Mouse (Mus musculus) ovary, postnatal 10 days (tissue): ENCODE measurements around the gene Cyld.
A peak's percentile ranks its signal among the peaks of the same experiment; 100 is the strongest.
"Not testable (repeated sequence)": the region's sequence is repeated elsewhere in the genome, so short reads cannot be mapped to it uniquely, and the experiment has no call there.

Source experiments
- DNase-seq: peaks from one replicate; pipeline ENCODE4 v3.0.0; 2022; ENCODE audit warnings: low spot score

Cyld gene

DNA sequence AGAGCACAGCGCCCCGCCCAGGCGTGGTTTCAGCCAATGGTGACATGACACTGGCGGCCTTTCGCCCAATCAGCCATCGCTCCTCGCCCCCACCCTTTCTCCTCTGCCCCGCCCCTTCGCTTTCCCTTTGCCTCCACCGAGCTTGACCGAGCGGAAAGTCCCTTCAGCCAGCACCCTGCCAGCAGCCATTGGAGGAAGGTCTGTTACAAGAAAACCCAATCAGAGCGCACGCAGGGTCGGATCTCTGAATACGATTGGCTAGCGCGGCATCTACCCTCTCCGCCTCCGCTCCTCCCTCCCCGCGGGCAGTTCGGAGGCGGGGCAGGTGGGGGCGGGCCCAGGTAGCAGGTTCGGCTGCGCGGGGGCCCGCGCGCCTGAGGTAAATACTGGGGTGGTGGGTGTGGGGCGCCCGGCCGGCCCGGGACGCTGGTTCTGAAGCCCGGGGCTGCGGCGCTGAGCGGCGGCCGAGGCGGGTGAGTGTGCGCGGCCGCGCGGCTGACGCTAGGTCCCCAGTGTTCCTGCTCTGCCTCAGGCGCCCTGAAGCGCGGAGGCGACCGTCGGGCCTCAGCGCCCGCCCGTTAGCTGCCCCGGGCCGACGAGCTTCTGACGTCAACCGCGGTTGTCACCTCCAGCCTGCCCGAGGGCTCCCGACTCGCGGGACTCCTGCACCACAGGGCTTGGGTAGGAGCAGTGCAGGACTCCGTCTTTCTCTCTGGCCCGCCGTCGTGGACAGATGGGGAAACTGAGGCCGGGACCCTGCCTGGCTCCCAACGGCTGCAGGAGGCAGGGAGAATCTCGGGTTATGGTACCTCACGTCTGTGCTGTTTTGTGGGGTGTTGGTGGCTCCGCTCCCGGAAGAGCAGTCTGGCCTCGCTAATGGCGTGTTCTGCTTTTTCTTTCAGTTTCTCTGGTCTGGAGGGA, at the start of gene Cyld:
Gene Cyld, plus strand, starts transcription at position 308 of the 921 bp plus-strand sequence.
- DNase-seq = peak; percentile 82

DNA sequence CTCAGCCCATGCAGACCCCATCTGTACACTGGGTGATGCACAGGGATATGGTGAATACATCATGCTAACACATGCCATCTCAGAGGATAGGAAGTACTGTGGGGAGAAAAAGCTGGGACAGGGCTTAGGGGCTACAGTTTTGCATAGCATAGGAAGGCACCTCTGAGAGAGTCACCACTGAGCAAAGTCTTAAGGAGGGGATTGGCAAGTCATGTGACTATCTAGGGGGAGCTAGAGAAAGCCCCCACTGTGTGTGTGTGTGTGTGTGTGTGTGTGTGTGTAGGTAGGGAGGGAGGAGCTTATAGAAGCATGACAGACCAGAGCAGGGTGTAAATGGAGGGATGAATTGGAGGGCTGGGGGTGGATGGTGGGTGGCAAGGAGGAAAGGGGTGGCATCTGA, 48.5 kb upstream of the Cyld start:
- no peak for DNase-seq

DNA sequence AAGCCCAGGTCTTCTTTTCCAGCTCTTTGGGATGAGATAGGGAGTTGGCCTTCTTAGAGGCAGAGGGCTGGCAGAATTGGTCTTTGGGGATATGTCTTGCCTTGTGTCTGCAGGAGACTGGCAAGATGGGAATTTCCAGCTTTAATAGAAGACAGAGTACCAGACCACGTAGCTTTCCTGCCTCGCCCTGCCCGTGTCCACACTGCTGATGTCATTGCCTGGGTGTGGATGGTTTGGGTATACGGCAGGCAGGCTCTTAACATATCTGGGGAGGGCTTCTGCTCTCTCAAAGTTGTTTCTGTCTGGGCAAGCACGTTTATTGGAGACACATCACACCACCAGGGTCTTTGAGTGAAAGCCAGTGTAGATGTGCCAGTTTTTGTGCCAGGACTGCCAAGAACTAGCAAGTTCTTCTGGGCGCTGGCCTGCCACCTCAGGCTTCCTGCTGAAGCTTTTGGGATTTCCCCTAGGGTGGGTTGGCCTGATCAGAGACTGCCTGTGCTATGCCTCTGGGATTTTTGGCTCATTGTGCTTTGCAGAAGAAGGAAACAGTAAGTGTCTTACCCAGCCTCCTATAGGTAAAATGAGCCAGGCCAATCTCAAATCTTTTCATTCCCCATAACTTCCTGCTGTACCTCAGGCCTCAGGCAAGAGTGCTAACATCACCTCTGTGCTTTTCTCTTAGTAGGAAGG, 46.7 kb upstream of the Cyld start:
- DNase-seq = no peak

DNA sequence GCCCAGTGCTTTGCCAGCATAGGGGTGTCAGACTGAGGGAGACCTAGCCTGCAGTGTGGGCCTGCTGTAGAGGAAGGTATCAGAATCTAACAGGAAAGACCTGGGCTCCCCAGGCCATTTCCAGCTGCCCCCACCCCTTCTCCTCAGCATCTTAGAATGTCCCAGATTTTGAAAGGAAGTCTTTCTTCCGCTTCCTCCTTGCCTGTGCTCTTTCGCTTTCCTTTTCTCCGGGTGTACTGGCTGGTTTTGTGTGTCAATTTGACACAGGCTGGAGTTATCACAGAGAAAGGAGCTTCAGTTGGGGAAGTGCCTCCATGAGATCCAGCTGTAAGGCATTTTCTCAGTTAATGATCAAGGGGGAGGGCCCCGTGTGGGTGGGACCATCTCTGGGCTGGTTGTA, 45.7 kb upstream of the Cyld start:
- not testable (repeated sequence) for DNase-seq

DNA sequence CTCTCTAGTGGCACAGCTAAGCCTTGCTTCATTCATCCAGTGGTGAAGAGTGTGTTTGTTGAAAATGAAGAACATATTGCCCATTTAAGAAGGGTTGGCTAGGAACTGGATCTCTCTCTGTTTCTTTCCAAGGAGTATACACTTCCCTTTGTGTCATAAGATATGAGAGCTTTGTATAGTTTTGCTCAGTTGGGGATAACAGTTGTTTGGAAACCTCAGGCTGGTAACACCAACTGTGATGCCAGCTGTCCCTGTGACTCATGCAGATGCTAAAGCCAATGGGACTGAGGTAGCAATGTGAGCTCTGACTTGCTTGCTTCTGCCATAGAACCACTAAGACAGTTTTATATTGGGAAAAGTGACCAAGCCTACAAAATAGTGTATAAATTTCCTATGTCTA, 41.5 kb upstream of the Cyld start:
- DNase-seq = no peak

DNA sequence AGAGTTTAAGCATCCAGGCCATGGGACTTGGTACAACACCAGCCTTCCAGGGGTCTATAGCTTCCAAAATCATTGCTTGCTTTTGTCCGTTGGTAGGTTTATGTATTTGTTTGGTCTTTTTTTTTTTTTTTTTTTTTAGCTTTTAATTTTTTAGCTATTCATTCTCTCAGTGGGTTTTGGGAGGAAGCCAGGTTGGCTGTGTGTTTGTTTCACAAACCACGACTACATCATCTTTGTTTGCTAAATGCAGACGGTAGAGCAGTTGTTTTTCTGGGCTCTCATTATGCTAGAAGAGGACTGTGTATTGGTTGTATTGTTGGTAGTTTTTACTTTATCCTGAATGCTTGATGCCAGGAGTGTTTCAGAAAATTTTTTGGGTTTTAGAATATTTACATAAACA, 37.0 kb upstream of the Cyld start:
- DNase-seq = no peak

DNA sequence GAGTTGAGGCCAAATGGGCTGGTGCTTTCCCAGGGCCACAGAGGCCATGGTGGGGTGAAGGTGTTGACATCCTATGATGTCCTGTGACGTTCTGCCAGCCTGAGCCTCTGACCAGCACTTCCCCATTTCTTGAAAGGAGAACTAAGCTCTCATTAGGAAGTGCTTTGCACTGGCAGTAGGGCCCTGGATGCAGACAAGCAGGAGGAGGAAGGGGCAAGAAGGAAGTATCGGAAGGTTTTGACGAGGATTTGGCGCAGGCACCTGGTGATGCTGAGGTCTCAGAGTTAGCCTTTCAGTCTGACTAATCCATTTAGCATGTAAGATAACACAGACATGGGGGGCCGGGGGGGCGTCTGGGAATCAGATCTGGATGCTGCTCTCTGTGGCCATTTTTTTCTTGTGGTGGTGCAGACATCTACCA, 34.4 kb upstream of the Cyld start:
- DNase-seq = no peak

DNA sequence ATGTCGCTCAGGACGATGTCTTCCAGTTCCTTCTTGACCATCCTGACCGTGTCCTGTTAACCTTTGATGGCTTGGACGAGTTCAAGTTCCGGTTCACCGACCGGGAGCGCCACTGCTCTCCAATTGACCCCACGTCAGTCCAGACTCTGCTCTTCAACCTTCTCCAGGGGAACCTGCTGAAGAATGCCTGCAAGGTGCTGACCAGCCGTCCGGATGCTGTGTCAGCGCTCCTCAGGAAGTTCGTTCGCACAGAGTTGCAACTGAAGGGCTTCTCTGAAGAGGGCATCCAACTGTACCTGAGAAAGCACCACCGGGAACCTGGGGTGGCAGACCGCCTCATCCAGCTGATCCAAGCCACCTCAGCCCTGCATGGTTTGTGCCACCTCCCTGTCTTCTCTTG, 32.7 kb upstream of the Cyld start:
- DNase-seq = no peak

DNA sequence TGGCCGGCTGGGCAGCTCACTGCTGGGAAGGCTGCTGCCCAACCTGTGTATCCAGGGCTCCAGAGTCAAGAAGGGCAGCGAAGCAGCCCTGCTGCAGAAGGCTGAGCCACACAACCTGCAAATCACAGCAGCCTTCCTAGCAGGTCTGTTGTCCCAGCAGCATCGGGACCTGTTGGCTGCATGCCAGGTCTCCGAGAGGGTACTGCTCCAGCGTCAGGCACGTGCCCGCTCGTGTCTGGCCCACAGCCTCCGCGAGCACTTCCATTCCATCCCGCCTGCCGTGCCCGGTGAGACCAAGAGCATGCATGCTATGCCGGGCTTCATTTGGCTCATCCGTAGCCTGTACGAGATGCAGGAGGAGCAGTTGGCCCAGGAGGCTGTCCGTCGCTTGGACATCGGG, 31.9 kb upstream of the Cyld start:
- DNase-seq = no peak

DNA sequence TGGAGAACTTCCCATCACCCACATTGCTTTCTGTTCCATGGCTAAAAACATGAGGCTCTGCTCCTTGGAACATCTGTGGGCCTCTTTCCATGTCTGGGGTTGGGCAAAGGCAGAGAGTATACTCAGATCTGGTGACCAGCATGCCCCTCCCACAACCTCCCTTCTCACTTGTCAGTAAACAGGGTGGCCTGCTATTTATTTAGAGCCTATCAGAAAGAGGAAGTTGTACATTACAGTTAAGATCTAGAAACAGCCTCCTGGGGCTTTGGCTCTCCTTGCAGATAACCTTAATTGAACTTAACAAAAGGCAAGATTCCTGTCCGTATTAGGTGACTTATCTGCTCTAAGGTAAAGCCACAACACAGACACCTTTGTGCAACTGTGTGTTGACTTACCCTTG, 30.4 kb upstream of the Cyld start:
- DNase-seq = no peak

DNA sequence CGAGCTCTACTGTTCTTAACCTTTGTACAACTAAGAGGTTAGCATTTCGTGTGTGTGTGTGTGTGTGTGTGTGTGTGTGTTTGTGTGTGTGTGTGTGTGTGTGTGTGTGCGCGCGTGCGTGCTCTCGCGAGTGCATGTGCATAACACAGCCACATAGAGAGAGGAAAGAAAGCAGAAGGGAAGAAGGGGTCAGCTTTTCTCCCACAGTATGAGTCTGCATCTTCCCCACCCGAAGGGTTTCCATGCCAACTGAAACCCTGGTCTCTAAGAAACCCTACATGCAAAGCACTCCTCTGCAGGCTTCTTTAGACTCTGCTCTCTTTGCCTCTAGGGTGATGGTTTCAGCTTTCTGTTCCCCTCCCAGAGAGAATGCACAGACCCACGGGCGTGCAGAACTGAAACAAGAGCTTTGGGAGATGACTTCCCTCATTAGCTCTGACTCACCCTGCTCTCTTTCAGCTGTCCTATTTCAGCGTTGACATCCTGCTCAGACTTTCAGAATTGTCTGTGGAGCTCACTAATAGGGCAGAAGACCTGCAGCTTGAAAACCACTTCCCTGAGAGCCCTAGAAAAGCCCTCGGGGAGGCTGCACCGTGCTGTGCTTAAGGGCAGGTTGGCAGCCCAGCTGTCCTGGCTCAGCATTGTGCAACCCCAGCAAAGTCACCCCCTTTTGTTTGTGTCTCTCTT, 28.3 kb upstream of the Cyld start:
- DNase-seq = no peak

DNA sequence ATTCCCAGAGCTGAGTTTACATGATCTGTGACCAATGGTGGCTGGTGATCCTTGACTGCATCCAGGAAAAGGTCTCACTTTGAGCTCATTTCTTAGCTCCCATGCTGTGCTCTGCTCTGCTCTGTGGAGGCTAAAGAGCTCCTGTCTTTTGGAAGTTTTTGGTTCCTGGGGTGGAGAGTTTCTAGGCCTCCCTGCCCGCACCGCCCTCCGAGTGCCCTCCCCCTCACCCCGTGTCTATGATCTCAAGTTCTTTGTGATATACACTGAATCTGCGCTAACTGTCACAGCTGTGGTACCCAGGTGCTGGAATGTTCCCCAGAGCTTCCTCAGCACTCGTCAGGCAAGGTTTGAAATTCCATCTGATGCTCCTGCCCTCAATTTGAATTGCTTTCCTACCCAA, 26.0 kb upstream of the Cyld start:
- DNase-seq = no peak

DNA sequence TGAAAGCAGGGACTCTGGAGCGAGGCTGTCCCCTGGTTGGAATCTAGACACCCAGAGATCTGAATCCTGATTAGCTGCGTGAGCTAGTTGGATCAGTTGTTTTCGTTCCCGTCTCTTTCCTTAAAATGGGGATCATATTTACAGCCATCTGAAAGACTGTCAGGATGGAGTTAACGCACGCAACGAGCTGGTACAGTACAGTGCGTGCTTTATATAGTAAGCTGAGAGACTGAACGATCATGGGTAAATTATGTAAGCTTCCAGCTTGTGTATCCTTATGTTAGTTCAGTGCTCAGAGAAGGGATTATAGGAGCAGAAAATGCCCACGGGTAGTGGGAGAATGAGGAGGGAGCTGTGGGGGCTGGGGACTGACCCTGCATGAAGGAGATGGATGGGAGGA, 25.3 kb upstream of the Cyld start:
- DNase-seq = no peak

DNA sequence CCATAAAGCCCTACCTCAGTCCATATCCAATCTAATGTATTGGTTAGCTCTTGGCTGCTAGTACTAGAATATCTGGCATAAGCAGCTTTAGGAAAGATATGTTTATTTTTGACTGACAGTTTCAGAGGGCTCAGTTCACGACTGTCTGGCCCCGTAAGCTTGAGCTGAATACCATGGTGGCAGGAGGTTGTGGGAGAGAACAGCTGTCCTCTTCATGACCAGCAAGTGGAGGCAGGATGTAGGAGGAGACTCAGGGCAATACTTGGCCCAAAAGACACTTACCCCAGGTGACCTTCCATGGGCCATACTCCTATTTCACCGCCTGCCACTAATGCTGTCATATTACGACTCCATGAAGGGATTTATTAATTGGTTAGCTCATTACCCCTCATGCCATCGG, 23.0 kb upstream of the Cyld start:
- no peak for DNase-seq

DNA sequence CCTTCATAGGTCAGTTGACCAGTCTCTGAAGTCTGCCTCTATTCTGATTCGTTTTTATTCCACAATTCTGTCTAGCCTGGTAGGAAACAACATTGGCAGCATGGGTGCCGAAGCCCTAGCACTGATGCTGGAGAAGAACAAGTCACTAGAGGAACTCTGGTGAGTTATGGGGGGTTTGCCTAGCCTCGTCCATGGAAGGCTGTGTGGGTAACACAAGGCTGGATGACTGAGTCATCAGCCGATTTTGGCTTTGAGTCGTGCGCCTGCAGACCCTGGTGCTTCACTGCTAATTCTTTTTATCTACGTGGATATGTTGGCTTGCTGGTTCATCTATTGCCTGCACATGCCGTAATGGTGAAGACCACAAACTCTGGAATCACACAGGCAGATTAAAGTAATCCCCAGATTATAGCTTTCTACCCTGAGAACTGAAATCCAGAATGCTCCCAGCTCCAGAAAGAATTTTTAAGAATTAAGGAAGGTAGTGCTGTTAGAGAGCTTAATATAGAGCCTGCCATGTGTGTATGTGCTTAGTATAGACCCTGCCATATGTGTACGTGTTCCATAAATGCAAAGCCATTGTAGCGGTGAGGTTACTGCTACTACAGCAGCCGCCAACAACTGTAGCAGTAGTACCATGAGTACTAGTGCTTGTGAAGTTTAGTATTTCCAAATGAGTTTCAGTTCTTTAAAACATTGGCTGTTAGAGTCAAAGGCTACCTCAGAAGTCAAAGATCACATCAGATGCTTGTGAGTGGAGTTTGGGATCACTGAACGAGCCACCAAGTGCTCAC, 21.3 kb upstream of the Cyld start:
- no peak for DNase-seq

DNA sequence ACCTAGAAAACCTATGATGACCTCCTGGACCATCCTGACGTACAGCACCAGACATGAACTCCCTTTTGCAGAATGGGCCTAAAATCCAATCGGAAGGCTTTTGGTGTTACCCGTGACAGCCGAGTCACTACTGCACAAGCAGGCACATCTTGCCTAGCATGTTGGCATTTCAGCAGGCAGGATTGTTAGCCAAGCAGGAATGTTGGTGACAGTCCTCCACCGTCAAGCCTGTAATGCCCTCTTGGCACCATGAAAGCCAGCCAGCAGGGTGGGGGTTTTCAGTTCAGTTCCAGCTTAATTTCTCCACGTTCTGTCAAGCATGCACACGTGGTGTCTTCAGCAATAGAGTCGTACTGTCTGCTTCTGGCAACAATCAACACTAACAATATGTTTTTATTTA, 19.8 kb upstream of the Cyld start:
- no peak for DNase-seq

DNA sequence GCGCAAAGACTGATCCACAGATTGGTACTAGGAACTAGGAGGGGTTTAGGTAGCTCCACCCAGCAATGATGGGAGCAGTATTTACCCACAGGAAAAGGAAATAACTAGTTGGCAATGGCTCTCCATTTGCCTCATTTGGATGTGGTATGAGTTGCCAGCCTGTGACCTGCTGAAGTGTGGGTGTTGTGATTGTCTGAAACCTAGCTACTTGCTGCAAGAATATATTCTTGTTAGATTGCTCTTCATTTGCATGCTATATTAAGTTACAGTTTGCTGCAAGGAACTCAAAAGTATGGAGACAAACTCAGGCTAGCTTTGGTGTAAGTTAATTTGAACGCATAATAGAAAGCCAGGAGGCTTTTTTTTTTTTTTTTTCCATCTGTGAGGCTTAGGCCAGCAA, 16.3 kb upstream of the Cyld start:
- no peak for DNase-seq

DNA sequence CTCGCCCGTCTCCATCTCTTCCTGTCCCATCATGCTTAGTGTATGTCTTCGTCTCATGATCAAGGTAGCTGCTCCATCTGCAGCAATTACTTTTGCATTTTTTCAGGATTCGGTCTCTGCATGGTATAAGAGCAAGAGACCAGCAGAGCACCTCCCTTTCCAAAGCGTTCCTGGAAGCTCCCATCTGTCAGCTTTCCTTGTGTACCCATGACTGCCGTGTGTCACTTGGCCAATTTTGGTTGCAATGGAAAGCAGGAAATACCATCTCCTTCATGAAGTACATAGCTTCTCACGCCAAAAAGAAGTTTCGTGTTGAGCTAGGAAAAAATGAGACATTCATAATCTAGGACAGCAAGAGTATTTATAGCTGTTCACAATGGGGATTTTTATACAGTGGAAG, 15.8 kb upstream of the Cyld start:
- no peak for DNase-seq

DNA sequence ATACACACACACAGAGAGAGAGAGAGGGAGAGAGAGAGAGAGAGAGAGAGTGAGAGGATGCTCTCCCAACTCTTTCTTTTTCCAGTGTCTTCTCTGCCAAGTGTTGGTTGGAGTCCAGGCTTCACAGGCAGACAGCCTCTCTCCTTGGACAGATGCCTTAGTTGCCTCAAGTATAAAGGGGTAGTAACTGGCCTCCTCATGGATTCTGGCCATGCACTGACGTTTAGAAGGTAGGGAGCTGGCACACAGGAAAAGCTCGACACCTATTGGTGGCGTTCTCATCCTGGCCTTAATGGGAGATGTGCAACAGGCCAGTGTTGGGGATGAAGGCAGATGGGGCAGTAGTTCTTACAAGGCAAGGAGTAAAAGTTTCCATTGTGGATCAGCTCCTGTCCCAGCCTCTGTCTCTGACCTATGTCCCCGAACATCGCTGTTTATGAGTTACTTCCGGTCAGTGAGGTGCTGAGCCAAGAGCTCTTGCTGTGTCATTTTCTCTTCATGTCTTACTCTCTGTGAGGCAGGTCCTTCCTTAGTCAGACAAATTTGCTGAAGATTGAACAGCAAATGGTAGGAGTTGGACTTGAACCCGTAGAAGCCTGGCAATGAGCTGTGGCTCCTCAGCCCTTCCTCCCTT, 13.1 kb upstream of the Cyld start:
- DNase-seq = no peak

DNA sequence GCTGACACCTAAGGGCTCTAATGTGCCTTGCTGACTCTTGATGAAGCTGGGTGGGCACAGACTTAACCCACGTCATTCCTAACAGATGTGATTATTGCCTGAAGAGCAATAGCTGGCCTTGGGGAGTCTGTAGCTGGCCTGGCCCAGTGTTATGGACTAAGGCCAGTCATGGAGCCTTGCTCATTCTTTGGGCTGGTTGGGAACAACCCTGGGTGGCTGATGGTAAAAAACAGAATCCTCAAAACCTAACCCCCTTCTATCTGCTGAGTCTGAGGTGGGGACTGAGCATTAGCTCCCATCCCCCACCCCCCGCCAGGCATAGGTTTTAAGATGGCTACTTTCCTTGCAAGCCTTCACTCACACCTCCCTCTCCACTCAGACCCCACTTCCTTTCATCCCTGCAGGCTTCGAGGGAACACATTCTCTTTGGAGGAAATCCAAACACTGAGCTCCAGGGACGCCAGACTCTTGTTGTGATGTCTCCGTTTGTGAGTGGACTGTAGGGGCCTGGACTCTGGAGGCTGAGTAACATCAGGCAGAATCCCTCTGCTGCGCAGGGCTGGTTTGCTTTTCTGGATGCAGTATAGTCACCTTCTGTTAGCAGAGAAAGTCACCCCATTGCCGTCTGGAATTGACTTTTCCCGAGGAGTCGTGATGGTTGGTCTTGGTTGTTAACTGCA, 10.5 kb upstream of the Cyld start:
- DNase-seq = no peak

DNA sequence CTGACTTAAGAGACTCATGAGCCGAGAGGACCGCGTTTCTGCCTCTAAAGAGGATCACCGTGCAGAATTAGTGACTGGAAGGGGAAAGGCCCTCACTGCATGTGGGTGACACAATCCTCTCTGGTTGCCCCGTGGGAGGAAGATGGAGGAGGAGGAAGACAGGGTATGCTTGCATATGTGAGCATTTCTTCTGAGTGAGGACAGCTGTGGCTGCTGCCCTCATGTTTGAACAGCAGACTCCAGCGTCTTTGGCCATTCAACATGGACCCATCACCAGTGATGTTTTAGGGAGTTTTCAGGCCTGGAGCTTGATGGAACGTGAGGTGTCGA, 10.0 kb upstream of the Cyld start:
- no peak for DNase-seq
